Mouse (Mus musculus) liver, adult 2 months (tissue): ENCODE data around the gene Prmt9.

Experiments used
- CTCF ChIP-seq: fragments of 200-500 bp; IDR thresholded peaks from 2 replicates; pipeline ENCODE4 v1.5.1; 2011; ENCODE audit warnings: low read depth, low read length, control low read depth
- POLR2A ChIP-seq: fragments of 200-500 bp; IDR thresholded peaks from 2 replicates; pipeline ENCODE4 v1.6.1; 2011; ENCODE audit warnings: low read length, control low read depth; ENCODE audit not compliant: insufficient read depth; ENCODE audit errors: extremely low read depth

- TF ChIP-seq POLR2A: no peak
- TF ChIP-seq CTCF: no peak
Measured at GRCm38 (mm10) chr8:77545616-77546015, 3.6 kb upstream of the Prmt9 start.
